In genomic region chr5:43569720-43570359, GRCm38 (mm10) we compare ENCODE assay signal across 17 mouse cellular contexts. TPM values are rescaled to one million over a fixed set of nuclear protein-coding genes. Genes with fewer than 3 reads are reported as not detected.
A peak's percentile ranks its signal among the peaks of the same experiment; 100 is the strongest.
DNase-seq lines count a peak whose midpoint lies in the region; ATAC-seq and TF ChIP-seq lines count a peak whose summit lies in the region.
"Had no signal": no experiment of that assay in that cellular context is flagged by ENCODE, and none has a peak within 500 bp of the region (broad histone marks: within the 10 kb centered on the region; RNA-seq: fewer than 3 reads in every experiment).

No protein-coding gene starts in this region.

- no peaks in the 10 kb centered on the region for H3K9me3 ChIP-seq in heart, embryonic 13.5 days
- H3K9me3 ChIP-seq in kidney, embryonic 16.5 days (ENCODE audit: low read length), result no peaks in the 10 kb centered on the region
- no peaks in the 10 kb centered on the region for H3K9me3 ChIP-seq in stomach, embryonic 14.5 days (ENCODE audit: control insufficient read depth, low read depth, low read length)
- no peaks in the 10 kb centered on the region for H3K9me3 ChIP-seq in stomach, postnatal 0 days (ENCODE audit: control insufficient read depth, low read length)
- H3K9me3 ChIP-seq in midbrain, embryonic 16.5 days (replicated peaks; ENCODE audit: control insufficient read depth, low read length, poor library complexity, severe bottlenecking), result no peaks in the 10 kb centered on the region
- H3K9me3 ChIP-seq: embryonic facial prominence, embryonic 10.5 days; forebrain, embryonic 15.5 days; hindbrain, embryonic 13.5 days had no signal

- no peak for TF ChIP-seq EP300 in stomach, postnatal 0 days (optimal IDR thresholded peaks at IDR 0.05)

- peaks cover 9% of the 10 kb centered on the region for H3K4me1 ChIP-seq in heart, embryonic 13.5 days
- peaks cover 8% of the 10 kb centered on the region; the same call in 1 of the 2 replicates for H3K4me1 ChIP-seq in kidney, embryonic 16.5 days (ENCODE audit: insufficient read depth, low read length)
- H3K4me1 ChIP-seq in stomach, embryonic 14.5 days (ENCODE audit: control insufficient read depth, insufficient read depth, low read length), result peaks cover 10% of the 10 kb centered on the region; the same call in 1 of the 2 replicates
- no peaks in the 10 kb centered on the region for H3K4me1 ChIP-seq in stomach, postnatal 0 days (replicated peaks; ENCODE audit: control insufficient read depth, insufficient read depth)
- H3K4me1 ChIP-seq in midbrain, embryonic 16.5 days (ENCODE audit: control insufficient read depth, insufficient read depth, low read length), result no peaks in the 10 kb centered on the region
- H3K4me1 ChIP-seq: embryonic facial prominence, embryonic 10.5 days; forebrain, embryonic 15.5 days; hindbrain, embryonic 13.5 days had no signal

- ATAC-seq in heart, embryonic 13.5 days (ENCODE audit: extremely low read depth, insufficient number of reproducible peaks, low FRiP score, low TSS enrichment), result peak; percentile 42; the same call in 1 of the 2 replicates
- peak; percentile 19; the same call in 1 of the 2 replicates for ATAC-seq in kidney, embryonic 16.5 days (ENCODE audit: low FRiP score, low TSS enrichment)
- ATAC-seq in stomach, embryonic 14.5 days (ENCODE audit: insufficient number of reproducible peaks, insufficient read depth, low FRiP score, low read depth), result peak; percentile 49; the same call in 1 of the 2 replicates
- no peak for ATAC-seq in stomach, postnatal 0 days (ENCODE audit: low FRiP score, low TSS enrichment)
- no peak for ATAC-seq in midbrain, embryonic 16.5 days
- ATAC-seq: forebrain, embryonic 15.5 days had no signal

- H3K4me2 ChIP-seq in heart, embryonic 13.5 days, result no peak overlapping the region
- H3K4me2 ChIP-seq in kidney, embryonic 16.5 days (replicated peaks; ENCODE audit: low read depth, low read length), result no peak overlapping the region
- H3K4me2 ChIP-seq in stomach, embryonic 14.5 days (replicated peaks; ENCODE audit: low read depth, low read length), result no peak overlapping the region
- H3K4me2 ChIP-seq in stomach, postnatal 0 days (replicated peaks; ENCODE audit: low read depth), result no peak overlapping the region
- no peak overlapping the region for H3K4me2 ChIP-seq in midbrain, embryonic 16.5 days (ENCODE audit: low read length)
- H3K4me2 ChIP-seq: forebrain, embryonic 15.5 days; hindbrain, embryonic 13.5 days had no signal

- no peaks in the 10 kb centered on the region for H3K27me3 ChIP-seq in heart, embryonic 13.5 days (replicated peaks)
- H3K27me3 ChIP-seq in kidney, embryonic 16.5 days (ENCODE audit: insufficient read depth, low read length), result no peaks in the 10 kb centered on the region
- no peaks in the 10 kb centered on the region for H3K27me3 ChIP-seq in stomach, embryonic 14.5 days (ENCODE audit: control insufficient read depth, insufficient read depth, low read length)
- H3K27me3 ChIP-seq in stomach, postnatal 0 days (ENCODE audit: control insufficient read depth, insufficient read depth, low read length), result no peaks in the 10 kb centered on the region
- H3K27me3 ChIP-seq in midbrain, embryonic 16.5 days (ENCODE audit: control insufficient read depth, insufficient read depth, low read depth, low read length), result no peaks in the 10 kb centered on the region
- H3K27me3 ChIP-seq: forebrain, embryonic 15.5 days; hindbrain, embryonic 13.5 days had no signal

- no peak for TF ChIP-seq CTCF in stomach, postnatal 0 days (IDR thresholded peaks at IDR 0.05; ENCODE audit: low read depth)

- no peak for DNase-seq in heart, adult 8-10 months (ENCODE audit: low spot score)
- no peak for DNase-seq in kidney, postnatal 4 days
- DNase-seq in stomach, postnatal 0 days (ENCODE audit: low spot score), result no peak
- no peak for DNase-seq in right cerebral cortex, postnatal 10 days (ENCODE audit: low spot score in 2 of 2)
- DNase-seq: cerebellum, adult 11 months; cerebellum, postnatal 25 days; midbrain, embryonic 14.5 days; thymus, postnatal 36 days had no signal

- no peak overlapping the region for H3K9ac ChIP-seq in heart, embryonic 13.5 days
- no peak overlapping the region for H3K9ac ChIP-seq in kidney, embryonic 16.5 days (replicated peaks; ENCODE audit: low read length)
- H3K9ac ChIP-seq in stomach, embryonic 14.5 days (replicated peaks; ENCODE audit: low read depth, low read length), result no peak overlapping the region
- no peak overlapping the region for H3K9ac ChIP-seq in stomach, postnatal 0 days (ENCODE audit: low read length)
- no peak overlapping the region for H3K9ac ChIP-seq in midbrain, embryonic 16.5 days (ENCODE audit: low read depth, low read length)
- H3K9ac ChIP-seq: forebrain, embryonic 15.5 days; hindbrain, embryonic 13.5 days had no signal

- no peaks in the 10 kb centered on the region for H3K36me3 ChIP-seq in heart, embryonic 13.5 days
- H3K36me3 ChIP-seq in kidney, embryonic 16.5 days (ENCODE audit: insufficient read depth, low read length), result no peaks in the 10 kb centered on the region
- H3K36me3 ChIP-seq in stomach, embryonic 14.5 days (ENCODE audit: control insufficient read depth, insufficient read depth, low read length), result no peaks in the 10 kb centered on the region
- H3K36me3 ChIP-seq in stomach, postnatal 0 days (ENCODE audit: control insufficient read depth, insufficient read depth, low read length), result no peaks in the 10 kb centered on the region
- H3K36me3 ChIP-seq in midbrain, embryonic 16.5 days (ENCODE audit: control insufficient read depth, insufficient read depth, low read length), result no peaks in the 10 kb centered on the region
- H3K36me3 ChIP-seq: embryonic facial prominence, embryonic 10.5 days; forebrain, embryonic 15.5 days; hindbrain, embryonic 13.5 days had no signal

- H3K27ac ChIP-seq in heart, embryonic 13.5 days (replicated peaks), result peak overlapping the region; percentile 1; the same call in 1 of the 2 replicates
- H3K27ac ChIP-seq in kidney, embryonic 16.5 days (ENCODE audit: low read length), result no peak overlapping the region
- peak overlapping the region; percentile 17; the same call in 1 of the 2 replicates for H3K27ac ChIP-seq in stomach, embryonic 14.5 days (ENCODE audit: low read length)
- no peak overlapping the region for H3K27ac ChIP-seq in stomach, postnatal 0 days (replicated peaks)
- no peak overlapping the region for H3K27ac ChIP-seq in midbrain, embryonic 16.5 days (ENCODE audit: low read length)
- H3K27ac ChIP-seq: embryonic facial prominence, embryonic 10.5 days; forebrain, embryonic 15.5 days; hindbrain, embryonic 13.5 days had no signal

- no peak overlapping the region for H3K4me3 ChIP-seq in heart, embryonic 13.5 days
- no peak overlapping the region for H3K4me3 ChIP-seq in kidney, embryonic 16.5 days (ENCODE audit: low read length)
- H3K4me3 ChIP-seq in stomach, embryonic 14.5 days (ENCODE audit: low read depth, low read length), result no peak overlapping the region
- H3K4me3 ChIP-seq in stomach, postnatal 0 days (ENCODE audit: low read depth, low read length), result no peak overlapping the region
- no peak overlapping the region for H3K4me3 ChIP-seq in midbrain, embryonic 16.5 days (ENCODE audit: low read depth, low read length)
- H3K4me3 ChIP-seq: embryonic facial prominence, embryonic 10.5 days; erythroblast, embryonic 14.5 days; forebrain, embryonic 15.5 days; hindbrain, embryonic 13.5 days had no signal

- 42% methylated on average over 3 of the region's 3 CpGs for WGBS in heart, embryonic 13.5 days
- WGBS in kidney, embryonic 16.5 days, result 43% methylated on average over 3 of the region's 3 CpGs
- 41% methylated on average over 3 of the region's 3 CpGs for WGBS in stomach, embryonic 14.5 days
- WGBS in stomach, postnatal 0 days, result 34% methylated on average over 3 of the region's 3 CpGs
- WGBS in midbrain, embryonic 16.5 days, result 80% methylated on average over 3 of the region's 3 CpGs

RNA-seq across cellular contexts. Expression of gene C1qtnf7, which starts 54.5 kb away (rescaled TPM):
- polyA plus RNA-seq in heart, embryonic 13.5 days (2015; fragmentation: Nextera tagmentation; extraction: Ambion mirVana), result 7.6 and 8.0 TPM in 2 replicates
- 1 to 10 TPM; 5.7 to 8.5 (median 6.1) TPM for total RNA-seq in heart, adult 8-10 months (2022)
- polyA plus RNA-seq in kidney, embryonic 16.5 days (2015; fragmentation: Nextera tagmentation; extraction: Ambion mirVana), result 5.4 and 8.5 TPM in 2 replicates
- 17.3 and 20.0 TPM in 2 replicates for polyA plus RNA-seq in stomach, embryonic 14.5 days (2014; fragmentation: Nextera tagmentation; extraction: Ambion mirVana)
- 15.4 and 20.4 TPM in 2 replicates for polyA plus RNA-seq in stomach, postnatal 0 days (2015; fragmentation: Nextera tagmentation; extraction: Ambion mirVana)
- 0.83 and 1.1 TPM in 2 replicates for polyA plus RNA-seq in midbrain, embryonic 16.5 days (2015; fragmentation: Nextera tagmentation; extraction: Ambion mirVana)
- total RNA-seq: granulocyte monocyte progenitor cell, adult 5-6 weeks had no signal
- polyA plus RNA-seq: erythroblast, embryonic 14.5 days had no signal

Comparison
In these comparisons a context has a peak if more than half of its experiments do, and no peak if none do; other contexts are left out.
1. ATAC-seq: peak in heart, embryonic 13.5 days (single experiment), kidney, embryonic 16.5 days (single experiment) and stomach, embryonic 14.5 days (single experiment); none in stomach, postnatal 0 days (single experiment) and midbrain, embryonic 16.5 days (single experiment).
2. H3K27ac ChIP-seq: peak in heart, embryonic 13.5 days (single experiment) and stomach, embryonic 14.5 days (single experiment); none in kidney, embryonic 16.5 days (single experiment), stomach, postnatal 0 days (single experiment) and midbrain, embryonic 16.5 days (single experiment).